Mouse (Mus musculus) forebrain, embryonic 16.5 days (tissue): Measurements from ENCODE around the gene Gsx1. TPM values are rescaled to one million over a fixed set of nuclear protein-coding genes. Genes with fewer than 3 reads are reported as not detected.

ENCODE experiments used
- ATAC-seq: fragments of 200-750 bp; cut with Nextera tagmentation; 2 replicates; pipeline ENCODE4 v1.8.0; 2017; ENCODE audit warnings: mild to moderate bottlenecking, moderate library complexity
- H3K27ac ChIP-seq: fragments of 300-500 bp; sonication (generic); 2 replicates; pipeline ENCODE4 v1.5.1; 2014; ENCODE audit warnings: low read length, control low read depth
- H3K27me3 ChIP-seq: fragments of 300-500 bp; sonication (generic); replicated peaks from 2 replicates; pipeline ENCODE4 v1.6.1; 2014; ENCODE audit warnings: low read length; ENCODE audit not compliant: control insufficient read depth, insufficient read depth
- H3K36me3 ChIP-seq: fragments of 300-500 bp; sonication (generic); 2 replicates; pipeline ENCODE4 v1.6.1; 2014; ENCODE audit not compliant: control insufficient read depth, insufficient read depth
- H3K4me1 ChIP-seq: fragments of 300-500 bp; sonication (generic); replicated peaks from 2 replicates; pipeline ENCODE4 v1.6.1; 2014; ENCODE audit warnings: low read length; ENCODE audit not compliant: control insufficient read depth, insufficient read depth
- H3K4me2 ChIP-seq: fragments of 300-500 bp; sonication (generic); 2 replicates; pipeline ENCODE4 v1.6.1; 2014; ENCODE audit warnings: mild to moderate bottlenecking, low read length, control low read depth
- H3K4me3 ChIP-seq: fragments of 300-500 bp; sonication (generic); replicated peaks from 2 replicates; pipeline ENCODE4 v1.5.1; 2014; ENCODE audit warnings: mild to moderate bottlenecking, low read length, control low read depth
- H3K9ac ChIP-seq: fragments of 300-500 bp; sonication (generic); replicated peaks from 2 replicates; pipeline ENCODE4 v1.6.1; 2014; ENCODE audit warnings: low read depth, low read length, control low read depth
- H3K9me3 ChIP-seq: fragments of 300-500 bp; sonication (generic); 2 replicates; pipeline ENCODE4 v1.6.1; 2016; ENCODE audit warnings: low read length; ENCODE audit not compliant: control insufficient read depth
- WGBS: fragments of 180-500 bp; shearing (Covaris S2); extraction: QIAGEN DNeasy Blood & Tissue Kit; methylation state at CpG from one replicate; pipeline ENCODE4 v1.1.7; 2014; 5-methylcytosine and 5-hydroxymethylcytosine counted together
- polyA plus RNA-seq: library from polyadenylated mRNA; unstranded; fragments of >200 nt; fragmentation: Nextera tagmentation; extraction: Ambion mirVana; gene quantifications from 2 replicates; pipeline ENCODE4 v1.2.1, GENCODE M21; 2015

Gsx1 gene
- 1.5 and 1.9 TPM in 2 replicates for polyA plus RNA-seq

DNA sequence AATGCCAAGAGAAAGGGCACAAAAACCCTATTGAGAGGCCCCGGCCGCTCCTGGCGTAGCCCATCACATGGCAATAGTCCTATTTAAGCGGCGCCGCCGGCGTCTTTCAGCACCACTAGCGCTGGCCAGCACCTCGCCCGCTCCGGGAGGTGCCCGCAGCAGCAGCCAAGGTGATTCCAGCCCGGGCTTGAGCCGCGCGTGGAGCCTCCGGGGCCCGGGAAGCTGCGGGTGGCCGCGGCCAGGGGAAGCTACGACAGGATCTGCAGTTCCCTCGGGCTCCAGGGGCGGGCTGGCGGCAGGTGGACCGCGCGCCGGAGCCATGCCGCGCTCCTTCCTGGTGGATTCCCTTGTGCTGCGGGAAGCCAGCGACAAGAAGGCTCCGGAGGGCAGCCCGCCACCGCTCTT, at the start of gene Gsx1:
Gene Gsx1, plus strand, starts transcription at position 126 of the 405 bp plus-strand sequence.
- Histone ChIP-seq H3K9ac (peak within 1 kb of the TSS; percentile 39), H3K36me3 (no peaks in the 10 kb centered on the region), H3K4me3 (peak within 1 kb of the TSS; percentile 36), H3K27ac (no peak within 1 kb of the TSS), H3K27me3 (peaks cover 87% of the 10 kb centered on the region), H3K4me2 (peak within 1 kb of the TSS; percentile 53), H3K4me1 (peaks cover 39% of the 10 kb centered on the region), H3K9me3 (no peaks in the 10 kb centered on the region; the same call in 1 of the 2 replicates)
- under 1% methylated on average over 27 of the region's 37 CpGs for WGBS
- peak; percentile 72 for ATAC-seq

DNA sequence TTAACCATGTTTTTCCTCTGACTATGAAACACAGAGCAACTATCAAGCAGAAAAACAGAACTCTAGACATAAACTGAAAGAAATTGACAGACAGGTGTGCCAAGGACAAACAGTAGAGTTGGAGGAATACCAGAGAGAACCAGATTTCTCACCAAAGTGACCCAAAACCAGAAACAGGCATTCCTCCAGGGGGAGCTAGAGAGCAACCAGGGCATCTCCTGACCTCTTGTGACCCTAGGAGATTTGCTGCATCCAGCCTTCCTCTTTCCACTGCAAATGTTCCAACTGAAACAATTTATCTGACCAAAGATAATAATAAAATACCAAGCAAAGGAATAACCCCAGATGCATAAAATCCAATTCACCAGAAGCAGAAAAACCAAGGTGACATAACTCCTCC, 41.2 kb upstream of the Gsx1 start:
- Histone ChIP-seq H3K27ac (no peak overlapping the region), H3K27me3 (peaks cover 13% of the 10 kb centered on the region), H3K4me1 (no peaks in the 10 kb centered on the region), H3K9me3 (peaks cover 6% of the 10 kb centered on the region; the same call in 1 of the 2 replicates), H3K4me2 (no peak overlapping the region), H3K36me3 (no peaks in the 10 kb centered on the region), H3K9ac (no peak overlapping the region), H3K4me3 (no peak overlapping the region)
- no peak for ATAC-seq

- no peak overlapping the region for H3K4me2 ChIP-seq
- 0 out of 2 replicates have a peak, but pooled peaks cover 2% of the 10 kb centered on the region for H3K9me3 ChIP-seq
- H3K27ac ChIP-seq: no peak overlapping the region
- H3K9ac ChIP-seq: no peak overlapping the region
- no peaks in the 10 kb centered on the region for H3K36me3 ChIP-seq
- no peak overlapping the region for H3K4me3 ChIP-seq
- WGBS: 2% methylated on average over 13 of the region's 13 CpGs
- H3K4me1 ChIP-seq: peaks cover 18% of the 10 kb centered on the region
- peak; percentile 55 for ATAC-seq
- H3K27me3 ChIP-seq: peaks cover 55% of the 10 kb centered on the region
Observed at GRCm38 (mm10) chr5:147154806-147155371, 33.6 kb upstream of the Gsx1 start.

DNA sequence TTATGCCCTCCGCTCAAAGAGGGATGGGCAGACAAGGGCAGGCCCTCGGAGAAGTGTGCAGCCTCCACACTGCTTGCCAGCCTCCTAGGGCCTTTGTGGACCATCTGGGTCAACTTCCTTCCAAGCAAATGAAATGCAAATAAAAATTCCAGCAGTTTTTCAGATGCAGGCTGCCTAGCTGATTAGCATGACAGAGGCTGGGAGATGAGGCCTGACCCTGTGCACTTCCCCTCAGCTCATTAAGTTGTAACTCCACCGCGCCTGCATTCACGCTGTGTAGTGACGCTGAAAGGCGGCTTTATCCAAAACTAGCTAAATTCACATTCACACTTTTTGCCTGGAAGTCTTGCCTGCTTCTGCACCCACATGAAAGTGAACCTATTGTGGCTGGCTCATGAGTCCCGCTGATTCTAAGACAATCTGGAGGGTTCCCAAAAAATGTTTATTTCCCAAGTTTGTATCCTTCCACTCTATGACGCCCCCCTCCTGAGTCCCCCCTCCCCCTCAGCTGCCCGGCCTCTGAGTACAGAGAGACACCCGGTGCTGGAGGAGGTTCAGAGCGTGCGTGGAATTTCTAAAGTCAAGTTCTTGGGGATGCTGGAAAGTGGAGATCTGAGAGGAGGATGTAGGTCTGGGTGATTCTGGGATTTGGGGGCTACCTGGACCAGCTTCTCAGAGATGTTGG, 32.9 kb upstream of the Gsx1 start:
- Histone ChIP-seq H3K27me3 (peaks cover 55% of the 10 kb centered on the region), H3K4me2 (no peak overlapping the region; the same call in 1 of the 2 replicates), H3K36me3 (no peaks in the 10 kb centered on the region), H3K4me1 (peaks cover 18% of the 10 kb centered on the region), H3K9me3 (0 out of 2 replicates have a peak, but pooled peaks cover 2% of the 10 kb centered on the region), H3K9ac (no peak overlapping the region), H3K4me3 (no peak overlapping the region), H3K27ac (no peak overlapping the region)
- ATAC-seq: peak; percentile 96
- WGBS: under 1% methylated on average over 13 of the region's 13 CpGs

DNA sequence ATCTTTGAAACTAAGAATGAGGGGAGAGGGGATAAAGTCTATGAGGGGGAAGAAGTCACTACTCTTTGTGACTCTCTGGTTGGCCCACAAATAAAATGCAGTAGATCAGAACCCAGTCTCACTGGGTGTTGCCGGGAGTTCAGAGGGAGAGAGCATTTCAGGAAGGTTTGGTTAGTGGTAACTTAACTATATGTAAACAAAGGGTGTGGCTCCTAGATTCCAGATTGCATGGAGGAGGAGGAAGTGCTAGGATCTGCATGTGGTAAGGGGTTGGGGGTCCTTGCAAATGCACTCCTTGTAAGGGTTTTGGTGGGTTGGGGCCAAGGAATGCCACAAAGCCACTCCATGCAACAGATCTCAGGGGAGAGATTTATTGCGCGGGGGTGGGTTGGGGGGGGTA, 32.1 kb upstream of the Gsx1 start:
- H3K27ac ChIP-seq: no peak overlapping the region
- no peak overlapping the region for H3K4me2 ChIP-seq
- ATAC-seq: no peak
- no peak overlapping the region for H3K4me3 ChIP-seq
- WGBS: 49% methylated on average over 3 of the region's 3 CpGs
- no peaks in the 10 kb centered on the region for H3K36me3 ChIP-seq
- 0 out of 2 replicates have a peak, but pooled peaks cover 2% of the 10 kb centered on the region for H3K9me3 ChIP-seq
- no peak overlapping the region for H3K9ac ChIP-seq
- H3K4me1 ChIP-seq: peaks cover 18% of the 10 kb centered on the region
- H3K27me3 ChIP-seq: peaks cover 49% of the 10 kb centered on the region

DNA sequence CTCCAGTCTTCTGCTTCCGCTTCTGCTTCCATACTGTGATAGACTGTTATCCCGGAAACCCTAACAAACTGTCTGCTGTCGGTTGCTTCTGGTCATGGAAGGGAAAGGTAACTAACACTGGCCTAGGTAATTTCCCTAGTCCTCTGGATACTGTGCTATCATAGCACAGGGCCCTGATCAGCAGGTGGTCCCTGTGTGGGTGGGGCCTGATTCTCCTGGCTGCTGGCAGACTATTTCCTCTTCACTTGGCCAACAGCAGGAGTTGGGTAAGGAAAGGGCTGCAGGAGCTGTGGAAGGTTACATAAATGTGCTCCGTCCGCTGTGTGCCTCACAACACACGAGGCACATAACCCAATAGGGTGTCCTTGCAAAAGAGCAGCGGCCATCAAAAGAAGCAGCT, 31.1 kb upstream of the Gsx1 start:
- Histone ChIP-seq H3K4me1 (peaks cover 18% of the 10 kb centered on the region), H3K9me3 (0 out of 2 replicates have a peak, but pooled peaks cover 2% of the 10 kb centered on the region), H3K9ac (no peak overlapping the region), H3K36me3 (no peaks in the 10 kb centered on the region), H3K27me3 (peaks cover 41% of the 10 kb centered on the region), H3K4me2 (no peak overlapping the region), H3K27ac (no peak overlapping the region), H3K4me3 (no peak overlapping the region)
- 79% methylated on average over 7 of the region's 7 CpGs for WGBS
- no peak for ATAC-seq

GRCm38 (mm10) chr5:147159320-147159719, 29.2 kb upstream of the Gsx1 start:
- Histone ChIP-seq H3K4me2 (no peak overlapping the region), H3K9me3 (no peaks in the 10 kb centered on the region), H3K4me1 (peaks cover 18% of the 10 kb centered on the region), H3K9ac (no peak overlapping the region), H3K27ac (no peak overlapping the region), H3K27me3 (peaks cover 39% of the 10 kb centered on the region), H3K4me3 (no peak overlapping the region), H3K36me3 (no peaks in the 10 kb centered on the region)
- 94% methylated on average over 6 of the region's 6 CpGs for WGBS
- no peak for ATAC-seq

- 84% methylated on average over 2 of the region's 2 CpGs for WGBS
- Histone ChIP-seq H3K27ac (no peak overlapping the region), H3K4me2 (no peak overlapping the region), H3K36me3 (no peaks in the 10 kb centered on the region), H3K4me3 (no peak overlapping the region), H3K27me3 (peaks cover 40% of the 10 kb centered on the region), H3K9ac (no peak overlapping the region), H3K9me3 (no peaks in the 10 kb centered on the region), H3K4me1 (peaks cover 13% of the 10 kb centered on the region)
- ATAC-seq: no peak
Observed at GRCm38 (mm10) chr5:147159792-147160191, 28.7 kb upstream of the Gsx1 start.

DNA sequence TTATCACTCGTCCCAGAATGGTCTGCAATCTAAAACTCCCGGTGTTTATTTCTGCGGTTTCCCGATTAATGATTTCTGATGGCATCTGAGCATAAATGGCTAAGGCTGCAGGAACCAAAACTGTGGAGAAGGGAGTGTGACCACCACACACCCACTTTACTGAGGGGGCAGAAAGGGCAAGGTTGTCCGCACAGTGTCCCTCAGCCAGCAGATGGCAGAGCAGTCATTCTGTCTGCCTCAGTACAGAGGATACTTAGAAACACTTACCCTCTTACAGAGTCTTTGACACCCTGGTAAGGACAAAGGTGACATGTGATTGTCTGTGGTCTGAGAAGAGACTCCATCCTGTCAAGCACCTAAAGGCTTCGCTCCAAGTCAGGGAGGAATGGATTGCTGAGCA, 23.4 kb upstream of the Gsx1 start:
- no peak for ATAC-seq
- peaks cover 18% of the 10 kb centered on the region for H3K27me3 ChIP-seq
- no peaks in the 10 kb centered on the region for H3K36me3 ChIP-seq
- H3K27ac ChIP-seq: no peak overlapping the region
- no peaks in the 10 kb centered on the region for H3K4me1 ChIP-seq
- no peak overlapping the region for H3K9ac ChIP-seq
- no peak overlapping the region for H3K4me3 ChIP-seq
- no peak overlapping the region for H3K4me2 ChIP-seq
- 85% methylated on average over 6 of the region's 6 CpGs for WGBS
- H3K9me3 ChIP-seq: no peaks in the 10 kb centered on the region
